Mouse (Mus musculus) stomach, postnatal 0 days (tissue): ENCODE data around the gene Gfra1.

Source experiments
- CTCF ChIP-seq: IDR thresholded peaks from 2 replicates; pipeline ENCODE4 v1.5.1; 2016; ENCODE audit warnings: antibody characterized with exemption, low read depth, mild to moderate bottlenecking, moderate library complexity
- EP300 ChIP-seq: optimal IDR thresholded peaks from 2 replicates; pipeline ENCODE3; 2016; ENCODE audit warnings: antibody characterized with exemption

GRCm38 (mm10) chr19:58202627-58203026, 253.1 kb downstream of the Gfra1 start:
- TF ChIP-seq CTCF (no peak), EP300 (no peak)
